Mouse (Mus musculus) midbrain, postnatal 0 days (tissue): ENCODE results near the gene Sorcs1. TPM values are rescaled to one million over a fixed set of nuclear protein-coding genes. Genes with fewer than 3 reads are reported as not detected.

ENCODE experiments used
- ATAC-seq: fragments of 200-750 bp; cut with Nextera tagmentation; 2 replicates; pipeline ENCODE4 v1.8.0; 2017; ENCODE audit warnings: moderate number of reproducible peaks, mild to moderate bottlenecking, moderate TSS enrichment, moderate library complexity; ENCODE audit not compliant: low FRiP score
- DNase-seq: peaks from one replicate; pipeline ENCODE4 v3.0.0-alpha.2; 2015; ENCODE audit warnings: low spot score
- H3K27ac ChIP-seq: fragments of 300-500 bp; sonication (generic); 2 replicates; pipeline ENCODE4 v1.5.1; 2014; ENCODE audit warnings: low read depth, mild to moderate bottlenecking, low read length, mixed read lengths
- H3K27me3 ChIP-seq: fragments of 300-500 bp; sonication (generic); 2 replicates; pipeline ENCODE4 v1.6.1; 2014; ENCODE audit warnings: low read length, control low read depth, mixed read lengths; ENCODE audit not compliant: insufficient read depth
- H3K36me3 ChIP-seq: fragments of 300-500 bp; sonication (generic); 2 replicates; pipeline ENCODE4 v1.6.1; 2014; ENCODE audit warnings: low read length, control low read depth, mixed read lengths; ENCODE audit not compliant: insufficient read depth
- H3K4me1 ChIP-seq: fragments of 300-500 bp; sonication (generic); 2 replicates; pipeline ENCODE4 v1.6.1; 2014; ENCODE audit warnings: mild to moderate bottlenecking, control low read depth, antibody characterized with exemption, low read length, mixed read lengths; ENCODE audit not compliant: insufficient read depth
- H3K4me2 ChIP-seq: fragments of 300-500 bp; sonication (generic); 2 replicates; pipeline ENCODE4 v1.6.1; 2014; ENCODE audit warnings: low read depth, mild to moderate bottlenecking, low read length, mixed read lengths; ENCODE audit not compliant: poor library complexity, severe bottlenecking
- H3K4me3 ChIP-seq: fragments of 300-500 bp; sonication (generic); 2 replicates; pipeline ENCODE4 v1.5.1; 2014; ENCODE audit warnings: low read depth, mild to moderate bottlenecking, low read length, moderate library complexity
- H3K9ac ChIP-seq: fragments of 300-500 bp; sonication (generic); replicated peaks from 2 replicates; pipeline ENCODE4 v1.6.1; 2014; ENCODE audit warnings: mild to moderate bottlenecking, low read length, moderate library complexity, mixed read lengths; ENCODE audit not compliant: poor library complexity, severe bottlenecking
- H3K9me3 ChIP-seq: fragments of 300-500 bp; sonication (generic); 2 replicates; pipeline ENCODE4 v1.6.1; 2016; ENCODE audit warnings: low read length, control low read depth
- CTCF ChIP-seq: IDR thresholded peaks from 2 replicates; pipeline ENCODE4 v1.5.1; 2016; ENCODE audit warnings: antibody characterized with exemption, mild to moderate bottlenecking
- WGBS: fragments of 180-500 bp; shearing (Covaris S2); extraction: QIAGEN DNeasy Blood & Tissue Kit; methylation state at CpG from one replicate; pipeline ENCODE4 v1.1.7; 2014; 5-methylcytosine and 5-hydroxymethylcytosine counted together
- microRNA-seq: library from miRNA; unstranded; fragments of <30 nt; microRNA quantifications from one replicate; pipeline ENCODE4, GENCODE M21; 2016; ENCODE audit warnings: borderline number of aligned reads
- polyA plus RNA-seq: library from polyadenylated mRNA; unstranded; fragments of >200 nt; fragmentation: Nextera tagmentation; extraction: Ambion mirVana; gene quantifications from 2 replicates; pipeline ENCODE4 v1.2.1, GENCODE M21; 2015
- total RNA-seq: library from RNA; depleted of rRNA; stranded (reverse); fragments of >200 nt; gene quantifications from 2 replicates; pipeline ENCODE4 v1.2.3, GENCODE M21; 2014

Sorcs1 gene
- total and polyA plus RNA-seq, 2 experiments from 2014 or later, result 15.0 to 29.2 TPM

DNA sequence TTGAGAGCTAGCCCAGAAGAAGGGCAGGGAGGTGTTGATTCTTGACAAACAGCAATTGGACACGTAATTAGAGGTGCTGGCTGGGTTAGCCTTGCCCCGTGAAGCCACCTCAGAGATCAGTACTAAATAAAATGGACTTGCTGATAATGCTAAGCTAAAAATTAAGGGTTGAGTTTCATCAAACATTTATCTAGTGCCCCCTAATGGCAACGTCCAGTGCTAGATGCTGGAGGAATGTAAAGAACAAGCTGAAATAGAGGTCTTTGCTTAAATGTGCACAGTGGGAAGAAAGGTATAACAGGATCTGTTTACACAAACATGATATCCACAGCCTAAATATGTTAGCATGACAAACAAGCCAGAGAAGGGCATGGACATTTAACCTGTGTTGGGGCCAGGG is 532.5 kb downstream of the Sorcs1 start:
- no peak overlapping the region for H3K27ac ChIP-seq
- peak; percentile 69 for DNase-seq
- WGBS, result 27% methylated on average over 3 of the region's 3 CpGs
- H3K4me3 ChIP-seq, result no peak overlapping the region
- TF ChIP-seq CTCF, result peak; percentile 75
- H3K4me2 ChIP-seq, result no peak overlapping the region
- H3K4me1 ChIP-seq, result no peaks in the 10 kb centered on the region
- no peaks in the 10 kb centered on the region for H3K27me3 ChIP-seq
- no peak overlapping the region for H3K9ac ChIP-seq
- H3K9me3 ChIP-seq, result no peaks in the 10 kb centered on the region
- no peaks in the 10 kb centered on the region for H3K36me3 ChIP-seq
- no peak for ATAC-seq

DNA sequence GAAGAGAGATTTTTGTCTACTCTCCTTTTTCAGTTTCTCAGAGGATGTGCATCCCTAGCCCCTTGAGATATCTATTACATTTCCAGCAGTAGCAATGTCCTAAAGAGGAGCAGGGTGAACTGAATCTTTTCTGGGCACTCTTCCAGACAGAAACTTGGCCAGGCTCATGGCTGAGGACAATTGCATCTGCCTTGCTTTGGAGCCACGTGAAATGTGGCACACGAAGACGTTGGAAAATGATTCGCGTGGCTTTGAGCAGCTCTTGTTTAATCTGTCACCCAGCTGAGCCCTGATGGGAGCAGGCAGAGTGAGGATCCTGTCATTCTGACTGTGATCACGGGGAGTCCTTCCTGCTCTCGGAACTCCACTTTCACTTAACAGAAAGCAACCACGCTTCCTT is 536.6 kb downstream of the Sorcs1 start:
- H3K27ac ChIP-seq, result no peak overlapping the region
- no peaks in the 10 kb centered on the region for H3K9me3 ChIP-seq
- no peaks in the 10 kb centered on the region for H3K27me3 ChIP-seq
- no peaks in the 10 kb centered on the region for H3K36me3 ChIP-seq
- 56% methylated on average over 8 of the region's 8 CpGs for WGBS
- no peaks in the 10 kb centered on the region for H3K4me1 ChIP-seq
- ATAC-seq, result no peak
- H3K9ac ChIP-seq, result no peak overlapping the region
- no peak for TF ChIP-seq CTCF
- H3K4me3 ChIP-seq, result no peak overlapping the region
- H3K4me2 ChIP-seq, result no peak overlapping the region
- peak; percentile 76 for DNase-seq

DNA sequence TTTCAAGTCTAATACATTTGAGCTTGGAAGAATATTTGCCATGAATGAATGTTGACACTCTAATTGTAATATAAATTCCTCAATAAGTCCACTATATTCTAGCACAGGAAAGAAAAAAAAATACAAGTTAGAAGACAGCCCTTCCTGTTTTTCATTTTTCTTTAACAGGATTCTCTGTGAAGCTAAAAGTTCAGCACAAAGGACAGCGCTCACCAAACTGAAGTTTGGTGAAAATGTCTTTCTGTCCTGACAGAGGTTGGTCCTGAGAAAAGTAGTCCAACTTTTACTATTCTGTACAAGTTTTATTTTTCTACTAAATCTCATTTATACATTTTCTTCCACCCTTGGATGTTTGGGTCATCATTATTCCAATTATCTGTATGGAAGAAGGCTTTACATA is 543.8 kb downstream of the Sorcs1 start:
- Histone ChIP-seq H3K9ac (no peak overlapping the region), H3K36me3 (no peaks in the 10 kb centered on the region), H3K9me3 (no peaks in the 10 kb centered on the region), H3K4me3 (no peak overlapping the region), H3K27me3 (no peaks in the 10 kb centered on the region), H3K4me1 (no peaks in the 10 kb centered on the region), H3K4me2 (no peak overlapping the region), H3K27ac (no peak overlapping the region)
- ATAC-seq (no peak), DNase-seq (no peak)
- TF ChIP-seq CTCF, result no peak
- WGBS, result 85% methylated on average over 1 of the region's 1 CpGs

DNA sequence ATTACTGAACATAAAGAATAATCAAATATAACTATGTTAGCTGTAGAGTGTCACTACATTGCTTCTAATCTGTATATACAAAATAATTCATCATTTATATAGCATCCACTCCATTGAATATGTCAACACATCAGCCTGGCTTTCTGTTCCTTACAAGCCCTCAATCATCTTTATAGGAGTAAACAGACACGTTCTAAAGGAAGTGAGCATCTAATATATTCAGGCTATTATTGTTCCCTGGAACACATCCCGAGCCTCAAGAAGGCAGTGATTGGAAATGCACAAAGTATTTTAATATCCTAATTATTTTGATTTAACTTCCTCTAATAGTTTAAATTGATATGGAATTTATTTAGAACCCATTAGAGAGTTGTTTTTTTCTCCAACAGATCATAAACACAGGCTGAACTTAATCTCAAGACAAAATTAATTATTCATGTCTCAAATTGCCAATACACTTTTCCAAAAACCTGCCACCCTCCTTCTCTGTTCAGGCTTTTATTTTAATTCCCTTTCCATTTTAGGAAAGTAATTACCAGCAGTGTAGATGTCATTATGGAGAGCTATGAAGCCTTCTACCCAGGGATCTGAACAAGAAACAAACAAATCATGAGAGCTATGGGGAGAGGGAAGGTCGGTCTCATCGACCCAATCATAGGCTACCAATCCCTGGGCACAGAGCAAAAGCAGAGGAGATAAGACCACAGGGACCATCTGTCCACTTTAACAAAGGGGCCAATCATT is 572.4 kb downstream of the Sorcs1 start:
- H3K9ac ChIP-seq, result no peak overlapping the region
- H3K4me2 ChIP-seq, result no peak overlapping the region
- DNase-seq, result no peak
- no peak for TF ChIP-seq CTCF
- H3K9me3 ChIP-seq, result no peaks in the 10 kb centered on the region
- H3K36me3 ChIP-seq, result no peaks in the 10 kb centered on the region
- no peak overlapping the region for H3K27ac ChIP-seq
- H3K27me3 ChIP-seq, result no peaks in the 10 kb centered on the region
- ATAC-seq, result no peak
- H3K4me1 ChIP-seq, result no peaks in the 10 kb centered on the region
- WGBS, result 47% methylated on average over 4 of the region's 4 CpGs
- H3K4me3 ChIP-seq, result no peak overlapping the region

Small RNA genes lying within 50 kb of the gene (microRNA-seq; reads per million reads assigned to microRNA genes)
- not detected for gene Gm27749
